Mouse (Mus musculus) activated CD4-positive, CD25-positive, alpha-beta regulatory T cell, adult 4 months (primary cell): Measurements from ENCODE around the gene Tada2b. TPM values are rescaled to one million over a fixed set of nuclear protein-coding genes. Genes with fewer than 3 reads are reported as not detected.

Source experiments
- ATAC-seq: one replicate; pipeline ENCODE4 v1.8.0; 2017
- polyA plus RNA-seq, 2 experiments: library from polyadenylated mRNA; unstranded; fragments of 100-300 nt; shearing (Covaris generic); gene quantifications; one replicate each; pipeline ENCODE4 v1.2.1; 2017

The Tada2b gene
- polyA plus RNA-seq, 2 experiments from 2014 or later: 2.4 to 4.7 TPM

DNA sequence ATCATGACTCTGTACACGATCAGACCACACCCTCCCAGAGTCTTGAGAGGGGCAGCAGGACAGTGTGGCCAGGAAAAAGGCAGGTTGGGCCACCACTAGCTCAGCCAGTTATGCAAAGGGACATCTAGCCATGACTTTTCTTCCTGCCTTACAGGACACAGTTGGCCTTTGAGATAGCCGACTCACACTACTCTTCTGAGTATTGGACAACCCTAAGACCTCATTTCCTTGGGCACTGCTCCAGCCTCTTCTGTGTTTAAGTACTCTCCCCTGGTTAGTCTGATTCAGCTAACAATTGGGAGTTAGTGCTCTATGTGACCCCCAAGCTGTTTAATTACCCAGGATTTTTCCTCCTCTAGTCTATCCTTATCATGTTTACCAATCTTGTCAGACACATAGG lies 4.3 kb downstream of the Tada2b start:
- no peak for ATAC-seq

DNA sequence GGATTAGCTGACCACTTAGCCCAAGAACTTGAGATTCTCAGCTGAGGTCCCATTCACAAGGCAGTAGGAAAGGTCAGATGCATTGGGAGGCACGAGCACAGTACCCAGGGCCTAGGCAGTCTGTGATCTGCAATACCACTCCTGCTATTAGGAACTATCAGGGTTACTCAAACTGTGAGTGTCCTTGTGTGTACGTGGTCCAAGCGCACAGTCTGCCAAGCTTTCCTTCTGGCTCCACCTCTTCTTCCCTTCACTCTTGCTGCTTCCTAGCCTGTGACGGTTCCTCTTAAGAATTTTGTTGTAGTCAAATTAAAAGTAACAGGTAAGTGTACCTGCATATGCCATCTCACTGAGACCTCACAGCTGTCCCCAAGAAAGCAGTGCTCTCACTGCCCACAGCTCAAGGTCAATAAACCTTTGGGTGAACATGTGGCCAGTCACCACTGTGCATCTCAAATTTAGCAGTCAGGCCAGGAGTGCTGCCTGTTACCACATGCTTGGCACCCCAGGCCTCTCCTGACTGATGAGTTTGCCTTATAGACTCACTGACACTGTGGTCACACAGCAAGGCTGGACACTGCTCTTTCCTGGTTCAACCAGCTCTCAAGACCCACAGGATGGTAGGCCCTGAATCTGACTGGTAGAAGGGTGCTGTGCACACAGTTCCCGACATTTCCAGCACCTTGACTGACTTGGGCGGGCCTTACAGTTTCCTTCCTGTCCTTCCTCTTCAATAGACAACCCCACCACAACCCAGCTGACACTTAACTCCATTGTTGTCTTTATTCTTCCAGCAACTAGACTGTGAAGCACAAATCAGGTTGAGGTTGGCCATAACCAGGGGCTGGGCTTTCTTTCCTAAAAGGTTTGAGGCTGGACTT lies 5.3 kb downstream of the Tada2b start:
- no peak for ATAC-seq

DNA sequence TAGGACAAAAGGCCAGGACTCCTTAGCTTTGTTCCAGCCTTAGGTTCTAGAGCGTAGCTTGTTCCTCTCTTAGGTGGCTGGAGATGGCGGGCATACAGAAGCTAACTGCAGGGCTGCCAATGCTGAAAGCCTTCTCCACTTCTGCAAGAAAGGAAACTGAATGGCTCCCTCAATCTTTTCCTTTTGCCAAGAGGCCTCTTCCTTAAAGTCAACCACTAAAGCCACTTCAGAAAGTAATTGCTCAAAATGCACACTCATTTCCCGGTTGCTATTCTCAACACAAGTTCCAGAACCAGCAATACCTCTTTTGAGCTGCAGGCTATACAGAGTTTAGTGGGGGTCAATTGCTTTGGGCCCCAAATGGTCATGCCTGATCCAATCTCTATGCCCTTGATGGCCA lies 6.6 kb downstream of the Tada2b start:
- ATAC-seq: no peak

DNA sequence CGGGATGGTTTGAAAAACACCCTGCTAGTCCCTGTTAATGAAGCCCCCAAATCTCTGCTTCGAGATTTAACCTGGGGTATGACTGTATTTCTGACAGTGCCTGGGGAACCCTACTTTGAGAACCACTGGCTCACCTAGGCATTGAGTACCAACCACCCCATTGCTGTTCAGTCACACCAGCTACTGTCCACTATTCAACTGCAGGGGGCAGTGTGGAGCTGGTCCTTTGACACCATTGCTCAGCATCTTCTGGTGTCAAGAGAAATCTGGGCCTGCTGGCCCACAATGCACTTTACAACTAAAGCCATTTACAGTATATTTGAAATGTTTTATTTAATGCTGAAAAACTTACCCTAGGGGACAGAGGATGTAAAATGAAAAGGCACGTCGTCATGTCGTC lies 9.8 kb downstream of the Tada2b start:
- peak; percentile 65 for ATAC-seq

DNA sequence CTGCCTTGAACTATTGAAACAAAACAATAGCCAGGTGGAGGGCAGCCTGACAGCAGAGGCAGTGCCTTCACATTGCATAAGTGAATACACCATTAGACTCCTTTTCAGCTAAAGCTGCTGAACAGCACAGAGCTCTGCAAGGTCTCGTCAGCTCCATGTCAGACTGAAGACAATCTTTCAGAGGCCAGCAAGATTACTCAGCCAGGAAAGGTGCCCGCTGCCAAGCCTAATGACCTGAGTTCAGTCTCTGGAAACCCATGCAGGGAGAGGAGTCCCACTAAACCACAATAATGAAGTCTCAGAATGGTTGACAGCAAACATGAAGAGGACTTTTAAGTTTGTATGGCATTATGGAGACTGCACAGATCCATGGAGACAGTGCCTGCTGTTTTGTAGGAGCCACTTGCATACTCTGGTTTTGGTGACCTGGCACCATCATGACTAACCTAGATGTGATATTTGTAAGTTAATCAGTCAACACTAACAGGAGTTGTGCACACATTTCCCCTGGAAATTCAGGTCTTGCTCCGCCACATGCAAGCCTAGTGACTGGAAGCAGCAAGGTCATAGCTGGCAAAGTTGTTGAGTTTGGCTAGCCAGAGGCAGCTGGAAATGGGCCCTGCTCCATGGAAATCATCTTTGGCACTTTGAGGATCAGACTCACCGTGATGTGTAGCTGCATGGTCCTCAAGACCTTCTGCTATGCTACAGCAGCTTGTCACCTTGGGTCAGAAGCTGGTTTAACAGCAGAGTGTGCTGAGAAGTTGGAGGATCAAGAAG lies 11.0 kb downstream of the Tada2b start:
- ATAC-seq: no peak

DNA sequence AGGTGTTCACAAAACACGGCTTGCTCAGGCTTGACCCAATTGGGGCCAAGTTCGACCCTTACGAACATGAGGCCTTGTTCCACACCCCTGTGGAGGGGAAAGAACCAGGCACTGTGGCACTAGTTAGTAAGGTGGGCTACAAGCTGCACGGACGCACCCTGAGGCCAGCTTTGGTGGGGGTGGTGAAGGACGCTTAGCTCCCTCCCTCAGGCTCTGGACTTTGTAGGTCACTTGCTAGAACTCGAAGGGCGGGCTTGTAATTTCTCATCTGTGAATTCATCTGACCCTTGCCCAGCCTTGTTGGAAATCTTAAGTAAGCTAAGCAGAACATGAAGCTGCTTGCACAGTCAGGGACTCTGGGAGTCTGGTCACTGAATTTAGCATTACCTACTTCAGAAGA lies 12.9 kb downstream of the Tada2b start:
- ATAC-seq: no peak

DNA sequence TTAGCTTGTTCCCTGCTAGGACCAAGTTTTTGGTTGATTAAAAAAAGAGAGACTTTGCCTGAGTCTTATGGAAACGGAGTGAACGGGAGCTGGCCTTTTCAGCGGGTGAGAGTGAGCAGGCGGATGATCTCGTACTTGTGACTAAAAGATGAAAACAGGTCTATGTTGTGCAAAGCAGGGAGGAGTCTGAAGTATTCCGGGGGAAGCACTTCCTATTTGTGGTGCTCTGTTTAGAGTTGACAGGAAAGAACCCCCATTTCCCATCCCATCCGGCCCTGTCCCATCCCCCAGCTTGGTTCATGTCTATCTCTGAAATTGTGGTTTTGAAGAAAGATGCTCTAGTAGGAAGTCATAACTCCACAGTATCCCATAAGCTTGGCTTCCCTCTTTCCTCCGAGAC lies 18.2 kb downstream of the Tada2b start:
- no peak for ATAC-seq

DNA sequence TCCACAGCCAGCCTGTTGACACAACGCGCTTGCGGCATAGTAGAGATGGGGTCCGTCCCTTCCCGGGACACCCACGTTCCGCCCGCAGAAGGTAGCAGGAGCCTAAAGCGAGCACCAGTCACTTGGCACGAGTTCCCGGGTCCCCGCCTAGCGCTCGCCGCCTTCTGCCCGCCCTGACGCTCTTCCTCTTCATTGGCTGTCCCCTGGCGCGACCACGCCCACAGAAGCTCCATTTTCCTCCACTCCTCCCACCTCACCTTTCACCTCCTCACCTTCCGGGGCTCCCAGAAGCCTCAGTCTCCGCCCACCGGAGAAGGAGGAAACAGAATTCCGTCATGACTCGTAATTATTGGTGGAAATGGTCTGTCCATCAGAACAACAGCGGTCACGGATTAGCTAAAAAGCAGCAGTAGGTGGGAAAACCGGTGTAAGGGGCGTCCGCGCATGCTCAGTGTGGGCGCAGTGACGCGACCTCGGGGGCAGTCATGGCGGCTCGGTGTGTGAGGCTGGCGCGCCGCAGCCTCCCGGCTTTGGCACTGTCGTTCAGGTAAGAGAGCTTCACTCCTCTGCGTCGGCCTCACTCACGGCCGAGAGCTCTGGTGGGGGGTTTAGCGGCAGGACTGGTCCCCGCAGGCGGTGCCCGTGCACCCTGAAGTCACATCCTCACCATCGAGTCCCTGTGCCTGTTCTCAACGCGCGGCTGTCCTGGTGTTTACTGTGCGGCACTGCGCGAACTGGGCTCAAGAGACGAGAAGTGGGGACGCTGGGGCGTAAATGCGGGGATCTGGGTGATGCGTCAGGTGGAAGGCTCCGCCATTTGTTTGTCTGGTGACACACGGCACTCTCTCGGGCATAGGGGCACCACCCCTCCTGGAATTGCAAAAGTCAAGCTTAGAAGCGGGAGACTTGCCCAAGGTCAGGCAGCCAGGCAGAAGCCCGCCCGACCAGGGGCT lies 19.1 kb downstream of the Tada2b start, which contains the start of gene Grpel1:
Gene Grpel1, plus strand, starts transcription at position 290 of the 953 bp plus-strand sequence.
- ATAC-seq: peak; percentile 91

DNA sequence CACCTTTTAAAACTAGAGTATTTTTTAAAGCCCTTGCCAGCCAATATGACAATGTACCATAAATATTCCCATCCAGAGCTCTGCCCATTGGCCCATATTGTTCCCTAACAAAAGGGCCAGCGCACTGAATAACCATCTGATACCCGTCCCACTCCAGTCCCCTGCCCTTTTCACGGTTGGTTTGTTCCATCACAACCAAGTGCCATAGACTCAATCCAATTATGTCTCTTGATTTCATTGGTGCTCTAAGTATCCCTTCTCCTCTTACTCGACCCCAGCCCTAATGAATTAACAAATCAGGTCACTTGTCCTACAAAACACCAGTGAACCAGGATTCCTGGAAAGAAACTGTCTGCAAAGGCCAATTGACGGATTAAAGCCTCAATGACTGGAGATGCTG lies 20.7 kb downstream of the Tada2b start:
- no peak for ATAC-seq

DNA sequence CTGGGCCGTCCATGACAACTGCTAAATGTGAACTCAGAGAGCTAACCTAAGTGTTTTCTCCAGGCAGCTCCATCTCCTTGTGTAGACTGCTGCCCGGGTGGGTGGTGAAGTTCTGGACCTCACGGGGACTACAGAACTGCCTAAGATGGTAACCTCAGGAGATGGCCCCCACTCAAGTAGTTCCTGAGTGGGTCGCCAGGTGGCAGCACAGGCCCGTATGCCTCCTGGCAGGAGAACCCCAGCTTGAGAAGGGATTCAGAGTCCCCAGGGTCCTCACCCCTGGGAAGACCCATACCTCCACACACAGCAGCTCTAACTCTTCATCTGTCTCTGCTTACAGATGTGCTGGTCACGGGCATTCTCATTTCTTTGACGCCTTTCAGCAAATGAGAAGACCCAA lies 21.3 kb downstream of the Tada2b start:
- ATAC-seq: no peak

DNA sequence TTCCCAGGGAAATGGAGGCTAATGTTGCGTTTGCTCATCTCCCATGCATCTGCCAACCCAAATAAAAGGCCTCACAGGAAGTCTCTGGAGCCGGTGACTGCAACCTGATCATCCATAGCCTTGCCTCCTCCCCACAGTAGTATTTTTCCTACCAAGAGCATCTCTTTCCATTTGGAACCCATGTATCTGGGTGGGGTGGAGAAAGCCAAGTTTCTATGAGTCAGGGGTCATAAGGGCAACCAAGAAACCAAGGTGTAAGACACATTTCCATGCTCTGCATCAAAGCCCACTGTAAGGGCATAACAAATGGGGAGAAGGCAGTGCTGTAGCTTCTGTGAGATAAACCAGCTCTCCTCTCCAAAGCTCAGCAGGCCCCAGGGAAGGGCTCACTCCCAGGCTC lies 22.9 kb downstream of the Tada2b start:
- ATAC-seq: no peak

DNA sequence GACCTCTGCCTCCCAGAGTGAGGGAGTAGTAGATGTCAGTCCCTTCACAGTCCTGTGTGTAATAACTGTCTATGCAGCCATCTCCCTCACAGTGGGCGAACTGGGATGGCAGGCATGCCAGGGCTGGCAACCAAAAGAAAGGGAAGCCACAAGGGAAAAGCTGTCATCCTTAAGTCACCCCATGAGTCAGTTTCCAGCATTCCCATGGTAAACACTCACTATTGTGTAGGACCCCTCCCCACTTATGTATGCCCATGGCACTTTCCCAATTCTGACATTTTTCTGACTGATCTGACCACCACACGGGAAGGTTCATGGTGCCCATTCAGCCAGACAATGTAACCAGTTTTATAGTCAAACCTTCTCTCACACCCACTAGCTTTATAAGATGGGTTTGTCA lies 23.4 kb downstream of the Tada2b start:
- no peak for ATAC-seq

DNA sequence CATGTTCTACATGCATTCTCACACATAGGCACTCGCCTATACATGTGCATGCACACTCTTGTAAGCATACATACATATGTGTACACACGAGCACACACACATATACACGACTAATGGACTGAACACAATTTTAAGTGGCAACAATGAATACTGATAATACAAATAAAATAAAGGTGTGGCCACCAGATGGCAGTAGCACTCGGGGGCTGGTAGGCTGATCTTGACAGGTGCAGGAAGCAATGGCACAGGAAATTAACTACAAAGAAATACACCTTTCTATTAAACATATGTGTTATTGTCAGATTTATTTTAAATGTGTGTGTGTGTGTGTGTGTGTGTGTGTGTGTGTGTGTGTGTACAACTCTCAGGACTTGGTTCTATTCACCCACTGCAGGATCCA lies 25.2 kb downstream of the Tada2b start:
- ATAC-seq: peak; percentile 45

DNA sequence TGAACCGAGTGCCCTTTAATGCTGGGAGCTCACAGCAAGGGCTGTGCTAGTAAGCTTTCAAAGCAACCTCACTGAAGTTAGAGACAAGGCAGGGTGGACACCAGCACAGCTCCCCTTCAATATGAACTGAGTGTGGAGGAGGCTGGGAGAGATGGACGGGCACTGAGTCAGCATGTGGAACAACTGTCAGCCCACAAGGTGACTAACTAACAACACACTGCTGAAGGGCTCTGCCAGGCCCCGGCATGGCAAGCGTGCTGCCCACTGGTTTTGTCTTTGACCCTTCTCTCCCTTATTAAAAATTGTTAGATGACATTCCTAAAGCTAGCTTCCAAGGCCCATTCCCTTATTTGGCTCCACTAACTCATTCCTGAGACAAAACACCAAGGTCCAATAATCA lies 26.4 kb downstream of the Tada2b start:
- no peak for ATAC-seq

DNA sequence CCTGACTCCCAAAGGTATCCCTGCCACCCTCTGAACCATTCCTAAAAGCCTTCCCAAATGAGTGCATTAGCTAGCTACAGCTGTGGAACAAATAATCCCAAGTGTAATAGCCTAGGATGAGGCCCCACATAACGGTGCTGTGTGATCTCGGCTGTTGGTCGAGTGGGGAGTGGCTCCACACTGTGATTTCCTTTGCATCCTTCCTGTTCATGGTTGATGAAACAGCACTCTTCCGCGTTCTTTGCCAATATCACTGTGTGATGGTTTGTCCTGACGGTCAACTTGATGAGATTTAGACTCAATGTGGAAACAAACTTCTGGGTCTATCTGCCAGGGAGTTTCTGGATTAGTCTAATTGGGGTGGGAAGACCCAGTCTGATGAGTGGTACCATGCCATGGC lies 31.3 kb downstream of the Tada2b start:
- no peak for ATAC-seq

DNA sequence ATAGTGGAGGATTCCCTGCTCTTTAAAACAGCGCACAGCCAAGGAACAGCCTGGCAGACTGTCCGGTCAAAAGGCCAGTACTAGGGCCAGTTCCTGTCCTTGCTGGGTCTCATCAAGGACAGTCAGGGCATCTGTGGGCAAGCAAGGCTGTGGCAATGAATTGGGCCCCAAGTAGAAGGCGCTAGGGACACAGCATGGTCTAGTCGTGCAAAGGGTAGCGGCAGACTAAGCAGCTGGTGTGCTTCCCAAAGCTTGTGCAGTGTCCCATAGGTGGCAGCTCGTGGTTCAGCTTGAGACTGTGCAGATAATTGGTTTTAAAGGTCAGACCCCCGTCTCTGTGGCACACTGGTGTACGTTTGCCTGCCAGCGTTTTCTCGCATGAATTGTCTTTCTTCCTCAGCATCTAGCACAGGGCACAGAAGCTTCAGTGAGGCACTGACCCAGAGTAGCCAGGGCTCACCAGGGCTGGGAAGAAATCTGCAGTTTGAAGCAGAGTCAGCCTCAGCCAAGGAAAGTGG lies 32.2 kb downstream of the Tada2b start:
- ATAC-seq: no peak

DNA sequence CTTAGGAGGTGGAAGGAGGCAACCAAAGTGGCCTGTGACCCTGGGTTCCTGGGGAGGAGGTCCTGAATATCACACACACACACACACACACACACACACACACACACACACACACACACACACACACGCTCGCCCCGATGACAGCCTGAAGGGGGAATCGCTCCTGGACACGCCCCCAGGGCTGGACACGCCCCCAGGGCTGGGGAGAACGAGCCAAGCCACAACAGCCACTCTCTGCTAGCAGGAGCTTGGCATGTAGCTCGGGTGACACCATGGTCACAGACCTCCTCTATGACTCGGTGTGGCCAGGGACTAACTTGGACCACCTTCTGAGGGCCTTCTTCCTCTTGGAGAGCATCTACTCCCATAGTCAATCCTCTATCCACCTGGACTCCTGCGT lies 33.0 kb downstream of the Tada2b start:
- ATAC-seq: no peak

DNA sequence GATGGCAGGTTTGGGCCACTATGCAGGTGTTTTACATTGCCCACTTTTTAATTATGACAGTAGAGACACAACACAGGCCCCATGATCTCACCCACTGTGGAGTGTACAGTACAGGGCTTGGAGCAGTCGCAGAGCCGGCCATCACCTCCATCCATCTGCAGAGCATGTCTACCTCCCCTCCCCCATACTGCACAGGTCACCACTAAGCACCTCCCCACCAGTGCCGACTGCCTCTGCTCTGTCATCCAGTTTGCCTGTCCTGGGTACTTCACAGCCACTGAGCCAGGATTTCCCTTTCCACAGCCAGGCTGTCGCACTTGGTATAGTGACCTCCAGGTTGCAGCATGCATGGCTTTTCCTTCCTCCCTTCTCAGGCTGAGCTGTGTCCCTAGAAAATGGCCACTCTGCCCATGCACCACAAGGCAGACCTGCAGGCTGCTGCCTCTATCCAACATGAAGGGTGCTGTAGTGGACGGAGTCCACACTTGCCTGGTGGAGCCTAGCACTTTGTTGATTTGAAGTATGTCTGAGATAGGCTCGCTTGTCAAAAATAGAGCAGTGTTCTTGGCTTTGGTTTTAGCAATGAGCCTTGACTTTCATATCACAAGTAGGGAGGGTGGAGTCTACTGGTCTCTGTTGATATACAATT lies 34.3 kb downstream of the Tada2b start:
- no peak for ATAC-seq

DNA sequence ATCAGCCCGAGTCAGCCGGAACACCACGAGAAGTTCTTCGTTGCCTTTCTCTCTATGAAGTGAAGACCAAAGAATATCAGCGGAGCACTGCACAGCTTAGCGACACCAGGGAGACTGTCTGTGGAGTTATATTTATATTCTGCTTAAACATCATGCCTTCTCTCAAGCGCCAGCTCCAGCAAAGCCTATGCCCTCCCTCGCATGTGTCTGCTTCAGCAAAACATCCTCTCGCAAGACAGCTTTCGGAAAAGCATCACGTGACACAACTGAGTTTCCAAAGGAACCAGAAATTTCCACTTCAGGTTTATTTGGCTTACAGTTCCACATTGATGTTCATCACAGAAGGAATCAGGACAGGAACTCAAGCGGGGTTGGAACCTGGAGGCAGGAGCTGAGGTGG lies 36.2 kb downstream of the Tada2b start:
- no peak for ATAC-seq

DNA sequence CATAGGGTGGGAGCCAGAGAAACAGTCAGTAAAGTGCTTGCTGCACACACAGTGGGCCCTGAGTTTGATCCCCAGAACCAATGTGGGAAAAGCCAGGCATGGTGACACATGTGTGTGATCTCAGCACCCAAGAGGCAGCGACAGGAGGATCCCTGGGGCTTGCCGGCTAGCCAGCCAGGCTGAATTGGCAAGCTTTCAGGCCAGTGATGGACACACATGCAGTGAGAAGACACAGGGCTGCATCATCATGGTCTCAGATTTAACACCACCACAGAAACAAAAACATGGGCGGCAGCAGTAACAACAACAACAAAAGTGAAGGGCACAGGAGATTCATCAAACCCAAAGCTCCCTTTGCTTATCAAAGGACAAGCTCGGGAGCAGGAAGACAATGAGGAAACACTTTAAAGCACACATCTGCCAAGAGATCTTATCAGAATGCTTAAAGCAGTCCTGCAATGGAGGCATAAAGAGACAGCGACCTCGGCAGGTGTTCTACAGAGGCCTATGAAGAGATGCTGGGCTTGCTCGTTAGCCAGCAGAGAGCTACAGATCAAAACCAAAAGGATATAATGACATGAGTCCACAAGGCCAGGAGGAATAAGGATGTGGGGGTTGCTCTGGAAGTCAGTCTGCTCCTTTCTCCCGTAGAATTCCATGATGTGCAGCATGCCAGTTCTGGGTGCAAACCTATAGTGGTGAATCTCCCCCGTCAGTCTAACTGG lies 37.8 kb downstream of the Tada2b start:
- ATAC-seq: no peak

DNA sequence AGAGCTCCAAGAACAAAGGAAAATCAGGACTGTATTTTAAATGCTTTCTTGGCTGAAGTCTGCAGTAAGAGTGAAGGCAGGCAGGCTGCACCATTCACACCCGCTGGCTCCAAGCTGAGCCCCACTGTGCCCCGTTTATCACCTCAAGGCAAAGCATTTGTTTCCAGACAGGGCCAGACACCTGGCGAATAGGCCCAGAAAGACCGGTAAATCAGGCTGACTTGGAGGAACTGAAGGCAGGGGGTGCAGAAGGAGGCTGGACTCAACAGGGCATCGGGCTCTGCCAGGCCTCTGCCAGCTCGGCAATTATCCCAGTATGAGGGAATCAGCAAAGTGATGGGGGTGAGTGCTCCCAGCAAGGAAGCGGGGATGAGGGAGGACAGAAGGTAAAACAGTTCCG lies 39.1 kb downstream of the Tada2b start:
- no peak for ATAC-seq
